Comparison of ENCODE assay signal across 8 mouse cellular contexts in the genomic region with DNA sequence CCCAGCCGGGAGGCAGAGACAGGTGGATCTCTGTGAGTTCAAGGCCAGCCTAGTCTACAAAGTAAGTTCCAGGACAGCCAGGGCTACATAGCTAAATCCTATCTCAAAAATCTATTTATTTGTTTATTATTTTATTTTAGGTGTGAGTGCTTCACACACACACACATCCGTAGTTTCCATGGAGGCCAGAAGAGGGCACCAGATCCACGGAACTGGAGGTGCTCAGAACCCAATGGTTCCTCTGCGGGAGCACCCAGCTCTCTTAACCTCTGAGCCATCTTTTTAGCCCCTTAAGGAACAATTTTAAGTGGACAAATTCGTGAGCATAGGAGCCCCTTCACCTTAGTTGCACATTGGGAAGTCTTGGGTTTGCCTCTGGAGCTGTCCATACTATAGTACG. TPM values are rescaled to one million over a fixed set of nuclear protein-coding genes. Genes with fewer than 3 reads are reported as not detected.
DNase-seq lines count a peak whose midpoint lies in the region.
"Had no signal": no experiment of that assay in that cellular context is flagged by ENCODE, and none has a peak within 500 bp of the region (broad histone marks: within the 10 kb centered on the region; RNA-seq: fewer than 3 reads in every experiment).

No protein-coding gene starts in this region.

- no peak overlapping the region for H3K4me3 ChIP-seq in limb, embryonic 10.5 days
- H3K4me3 ChIP-seq: lung, embryonic 15.5 days had no signal

- 47% methylated on average over 6 of the region's 6 CpGs for WGBS in limb, embryonic 10.5 days

- no peaks in the 10 kb centered on the region for H3K9me3 ChIP-seq in limb, embryonic 10.5 days (replicated peaks)
- H3K9me3 ChIP-seq: lung, embryonic 15.5 days had no signal

- peaks cover 15% of the 10 kb centered on the region for H3K4me1 ChIP-seq in limb, embryonic 10.5 days

- H3K36me3 ChIP-seq in limb, embryonic 10.5 days = no peaks in the 10 kb centered on the region
- H3K36me3 ChIP-seq: lung, embryonic 15.5 days had no signal

- peaks cover 8% of the 10 kb centered on the region; the same call in 1 of the 2 replicates for H3K27me3 ChIP-seq in limb, embryonic 10.5 days (ENCODE audit: low read depth, poor library complexity, severe bottlenecking)
- H3K27me3 ChIP-seq: lung, embryonic 15.5 days had no signal

- H3K27ac ChIP-seq in limb, embryonic 10.5 days = no peak overlapping the region
- H3K27ac ChIP-seq: lung, embryonic 15.5 days had no signal

- peak; percentile 53 for DNase-seq in layer of hippocampus, adult 11-12 months (ENCODE audit: low spot score)
- no peak for DNase-seq in layer of hippocampus, adult 9-11 months
- peak; percentile 54 for DNase-seq in MEL-GATA-1-ER (ENCODE audit: extremely low read depth, low read depth)
- DNase-seq in adrenal gland, postnatal 14 days = peak; percentile 74
- DNase-seq in forelimb bud, embryonic 11.5 days (ENCODE audit: low read depth, low spot score) = peak; percentile 55
- peak; percentile 64 for DNase-seq in limb, embryonic 10.5 days (ENCODE audit: low spot score)
- DNase-seq in spleen, adult 12 weeks (ENCODE audit: low spot score) = peak; percentile 3

RNA-seq across cellular contexts. Expression of a gene that starts 20.0 kb away (rescaled TPM):
- total RNA-seq in adrenal gland, postnatal 14 days (2021) = not detected in 2 replicates
- polyA plus RNA-seq in limb, embryonic 10.5 days (2016; fragmentation: Nextera tagmentation; extraction: Ambion mirVana) = 0.15 TPM in 1 of 2 replicates, not detected in the other
- polyA plus RNA-seq: lung, embryonic 15.5 days had no signal
